Mouse (Mus musculus) kidney, postnatal 10 days (tissue): ENCODE measurements at regions not wholly inside any gene's neighbourhood (a gene's known extent, or its start where the extent isn't known, plus 50 kb on each side); places are given as distances from the start of the nearest gene placed in this dataset.

Experiments
- DNase-seq: peaks from one replicate; pipeline ENCODE4 v3.0.0; 2021; ENCODE audit warnings: mixed read lengths

- DNase-seq, result no peak
These were observed 88.4 kb upstream of the Opcml start for GRCm38 (mm10) chr9:27702140-27702539.

- no peak for DNase-seq
These were observed 86.6 kb upstream of the Opcml start for GRCm38 (mm10) chr9:27704001-27704400.

GRCm38 (mm10) chr9:27723840-27724408 lies 66.7 kb upstream of the Opcml start:
- DNase-seq, result no peak

GRCm38 (mm10) chr9:27724576-27724975 lies 66.0 kb upstream of the Opcml start:
- DNase-seq, result no peak

GRCm38 (mm10) chr9:27728652-27729557 lies 61.7 kb upstream of the Opcml start:
- DNase-seq, result peak; percentile 13

- DNase-seq, result no peak
These were observed 61.1 kb upstream of the Opcml start for GRCm38 (mm10) chr9:27729558-27729889.

- DNase-seq, result peak; percentile 65
These were observed 51.3 kb upstream of the Opcml start for GRCm38 (mm10) chr9:27739287-27739686.
